Mouse (Mus musculus) hindbrain, postnatal 0 days (tissue): ENCODE data around the gene Cyp3a13. TPM values are rescaled to one million over a fixed set of nuclear protein-coding genes. Genes with fewer than 3 reads are reported as not detected.

Experiments used
- ATAC-seq: fragments of 200-750 bp; cut with Nextera tagmentation; 2 replicates; pipeline ENCODE4 v1.8.0; 2017; ENCODE audit warnings: mild to moderate bottlenecking, moderate TSS enrichment, moderate library complexity
- DNase-seq: peaks from one replicate; pipeline ENCODE4 v3.0.0-alpha.2; 2015; ENCODE audit warnings: low spot score
- H3K27ac ChIP-seq: fragments of 300-500 bp; sonication (generic); 2 replicates; pipeline ENCODE4 v1.5.1; 2014; ENCODE audit warnings: mild to moderate bottlenecking
- H3K27me3 ChIP-seq: fragments of 300-500 bp; sonication (generic); 2 replicates; pipeline ENCODE4 v1.6.1; 2014; ENCODE audit warnings: low read length, mixed read lengths; ENCODE audit not compliant: insufficient read depth
- H3K36me3 ChIP-seq: fragments of 300-500 bp; sonication (generic); 2 replicates; pipeline ENCODE4 v1.6.1; 2014; ENCODE audit warnings: low read length, mixed read lengths; ENCODE audit not compliant: insufficient read depth
- H3K4me1 ChIP-seq: fragments of 300-500 bp; sonication (generic); 2 replicates; pipeline ENCODE4 v1.6.1; 2014; ENCODE audit warnings: antibody characterized with exemption, low read length, mixed read lengths; ENCODE audit not compliant: insufficient read depth
- H3K4me2 ChIP-seq: fragments of 300-500 bp; sonication (generic); 2 replicates; pipeline ENCODE4 v1.6.1; 2014; ENCODE audit warnings: low read depth, mild to moderate bottlenecking, low read length, moderate library complexity, mixed read lengths
- H3K4me3 ChIP-seq: fragments of 300-500 bp; sonication (generic); 2 replicates; pipeline ENCODE4 v1.5.1; 2014; ENCODE audit warnings: low read length
- H3K9ac ChIP-seq: fragments of 300-500 bp; sonication (generic); replicated peaks from 2 replicates; pipeline ENCODE4 v1.6.1; 2014; ENCODE audit warnings: mild to moderate bottlenecking, low read length, moderate library complexity, mixed read lengths
- H3K9me3 ChIP-seq: fragments of 300-500 bp; sonication (generic); 2 replicates; pipeline ENCODE4 v1.6.1; 2016; ENCODE audit warnings: low read length, mixed read lengths
- CTCF ChIP-seq: IDR thresholded peaks from 2 replicates; pipeline ENCODE4 v1.5.1; 2016; ENCODE audit warnings: antibody characterized with exemption, control low read depth, low read depth
- WGBS: fragments of 180-500 bp; shearing (Covaris S2); extraction: QIAGEN DNeasy Blood & Tissue Kit; methylation state at CpG from one replicate; pipeline ENCODE4 v1.1.7; 2014; 5-methylcytosine and 5-hydroxymethylcytosine counted together
- polyA plus RNA-seq: library from polyadenylated mRNA; unstranded; fragments of >200 nt; fragmentation: Nextera tagmentation; extraction: Ambion mirVana; gene quantifications from 2 replicates; pipeline ENCODE4 v1.2.1, GENCODE M21; 2015
- total RNA-seq: library from RNA; depleted of rRNA; stranded (reverse); fragments of >200 nt; gene quantifications from 2 replicates; pipeline ENCODE4 v1.2.3, GENCODE M21; 2014; rRNA removed

Gene Cyp3a13
- total RNA-seq: 0.16 TPM in 1 of 2 replicates, not detected in the other
- polyA plus RNA-seq: 0.05 TPM in 1 of 2 replicates, not detected in the other

GRCm38 (mm10) chr5:137921532-137921931, at the start of gene Cyp3a13:
Gene Cyp3a13 (minus strand): TSS chr5:137921619.
- DNase-seq (no peak), ATAC-seq (no peak)
- 49% methylated on average over 2 of the region's 2 CpGs for WGBS
- Histone ChIP-seq H3K36me3 (no peaks in the 10 kb centered on the region), H3K9ac (no peak within 1 kb of the TSS), H3K4me1 (no peaks in the 10 kb centered on the region), H3K9me3 (no peaks in the 10 kb centered on the region), H3K27me3 (no peaks in the 10 kb centered on the region), H3K27ac (no peak within 1 kb of the TSS), H3K4me3 (no peak within 1 kb of the TSS), H3K4me2 (no peak within 1 kb of the TSS)
- no peak for TF ChIP-seq CTCF

DNA sequence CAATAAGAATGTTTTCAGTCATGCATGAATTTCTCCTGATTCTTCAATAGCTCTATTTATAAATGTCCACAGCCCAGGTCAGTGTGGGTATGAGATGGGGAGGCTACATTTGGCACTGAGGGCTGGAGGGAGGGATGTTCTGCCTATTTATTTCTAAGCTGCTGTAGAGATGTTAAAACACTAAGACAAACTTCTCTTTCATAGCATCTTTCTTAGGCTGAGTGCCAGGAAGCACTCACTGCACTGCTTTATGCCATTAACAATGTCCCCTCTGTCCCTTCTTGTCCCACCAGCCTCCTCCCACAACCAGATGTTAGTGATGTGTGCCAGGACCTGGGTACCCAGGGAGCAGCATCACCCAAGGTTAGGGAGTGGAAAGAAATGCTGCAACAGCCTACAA, 45.1 kb upstream of the Cyp3a13 start:
- no peaks in the 10 kb centered on the region for H3K36me3 ChIP-seq
- no peaks in the 10 kb centered on the region for H3K27me3 ChIP-seq
- no peak for TF ChIP-seq CTCF
- peak; percentile 74 for DNase-seq
- H3K4me2 ChIP-seq: no peak overlapping the region
- H3K27ac ChIP-seq: no peak overlapping the region; the same call in 1 of the 2 replicates
- no peak overlapping the region for H3K4me3 ChIP-seq
- peak; percentile 96 for ATAC-seq
- no peaks in the 10 kb centered on the region for H3K4me1 ChIP-seq
- H3K9me3 ChIP-seq: no peaks in the 10 kb centered on the region
- no peak overlapping the region for H3K9ac ChIP-seq

- no peaks in the 10 kb centered on the region for H3K4me1 ChIP-seq
- no peak within 1 kb of the TSS for H3K9ac ChIP-seq
- no peak within 1 kb of the TSS for H3K4me2 ChIP-seq
- no peak for TF ChIP-seq CTCF
- no peaks in the 10 kb centered on the region for H3K27me3 ChIP-seq
- DNase-seq: peak; percentile 32
- H3K36me3 ChIP-seq: no peaks in the 10 kb centered on the region
- H3K4me3 ChIP-seq: no peak within 1 kb of the TSS
- no peaks in the 10 kb centered on the region for H3K9me3 ChIP-seq
- H3K27ac ChIP-seq: peak within 1 kb of the TSS; percentile 51; the same call in 1 of the 2 replicates
- WGBS: 42% methylated on average over 8 of the region's 8 CpGs
- peak; percentile 66; the same call in 1 of the 2 replicates for ATAC-seq
Observed at GRCm38 (mm10) chr5:137962945-137963344, 41.5 kb upstream of the Cyp3a13 start, which contains the start of gene Gjc3. Gene Gjc3 (minus strand): TSS chr5:137963098.

DNA sequence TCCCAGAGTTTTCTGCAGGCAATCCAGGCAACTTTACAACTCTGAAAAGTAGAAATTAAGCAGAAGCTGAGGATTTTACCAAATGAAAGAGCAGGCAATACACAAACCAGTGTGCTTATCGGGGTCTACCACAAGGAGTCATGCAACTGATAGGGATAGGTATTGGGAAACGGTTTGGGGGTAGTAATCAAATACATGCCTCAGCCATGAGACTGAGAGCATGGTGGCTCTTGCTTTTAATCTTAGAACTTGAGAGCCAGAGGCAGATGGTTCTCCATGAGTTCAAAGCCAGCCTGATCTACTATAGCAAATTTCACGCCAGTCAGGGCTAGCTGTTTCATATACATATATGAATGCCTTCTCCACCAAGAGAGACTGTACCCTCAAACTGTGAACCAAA, 35.0 kb upstream of the Cyp3a13 start:
- no peak for TF ChIP-seq CTCF
- ATAC-seq (no peak), DNase-seq (no peak)
- H3K27ac ChIP-seq: no peak overlapping the region
- no peak overlapping the region for H3K9ac ChIP-seq
- H3K4me3 ChIP-seq: no peak overlapping the region
- no peaks in the 10 kb centered on the region for H3K4me1 ChIP-seq
- no peaks in the 10 kb centered on the region for H3K27me3 ChIP-seq
- 88% methylated on average over 3 of the region's 3 CpGs for WGBS
- H3K4me2 ChIP-seq: no peak overlapping the region
- no peaks in the 10 kb centered on the region for H3K9me3 ChIP-seq
- H3K36me3 ChIP-seq: no peaks in the 10 kb centered on the region

GRCm38 (mm10) chr5:137951218-137951617, 29.8 kb upstream of the Cyp3a13 start:
- H3K4me2 ChIP-seq: no peak overlapping the region
- no peaks in the 10 kb centered on the region for H3K4me1 ChIP-seq
- peak; percentile 42 for TF ChIP-seq CTCF
- no peaks in the 10 kb centered on the region for H3K27me3 ChIP-seq
- no peaks in the 10 kb centered on the region for H3K9me3 ChIP-seq
- ATAC-seq: no peak
- no peak overlapping the region for H3K4me3 ChIP-seq
- DNase-seq: peak; percentile 10
- no peak overlapping the region for H3K27ac ChIP-seq
- no peak overlapping the region for H3K9ac ChIP-seq
- H3K36me3 ChIP-seq: no peaks in the 10 kb centered on the region
- WGBS: 33% methylated on average over 6 of the region's 6 CpGs

GRCm38 (mm10) chr5:137947303-137947702, 25.9 kb upstream of the Cyp3a13 start:
- Histone ChIP-seq H3K4me1 (no peaks in the 10 kb centered on the region), H3K9ac (no peak overlapping the region), H3K27me3 (no peaks in the 10 kb centered on the region), H3K4me3 (no peak overlapping the region), H3K27ac (no peak overlapping the region), H3K9me3 (no peaks in the 10 kb centered on the region), H3K4me2 (no peak overlapping the region), H3K36me3 (no peaks in the 10 kb centered on the region)
- DNase-seq: no peak
- TF ChIP-seq CTCF: no peak
- no peak for ATAC-seq

DNA sequence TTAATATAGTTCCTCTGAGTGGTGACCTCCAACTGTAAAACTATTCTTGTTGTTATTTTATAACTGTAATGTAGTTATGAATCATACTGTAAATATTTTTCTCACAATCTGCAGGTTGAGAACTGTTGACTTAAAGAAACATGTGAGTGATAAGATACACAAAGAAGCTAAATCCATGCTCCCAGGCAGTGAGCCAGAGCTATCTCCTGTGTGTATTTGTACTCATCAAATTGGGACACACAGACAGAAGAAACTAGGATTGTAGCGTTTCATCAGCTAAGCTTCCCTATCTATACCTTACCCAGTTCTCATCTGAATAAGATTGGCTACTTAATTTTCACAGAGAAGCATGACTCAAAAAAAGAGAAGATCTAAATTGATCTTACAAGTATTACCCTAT, 21.7 kb upstream of the Cyp3a13 start:
- Histone ChIP-seq H3K27ac (no peak overlapping the region), H3K36me3 (no peaks in the 10 kb centered on the region), H3K9ac (no peak overlapping the region), H3K4me1 (no peaks in the 10 kb centered on the region), H3K27me3 (no peaks in the 10 kb centered on the region), H3K4me2 (no peak overlapping the region), H3K4me3 (no peak overlapping the region), H3K9me3 (no peaks in the 10 kb centered on the region)
- TF ChIP-seq CTCF: no peak
- 84% methylated on average over 1 of the region's 1 CpGs for WGBS
- DNase-seq (no peak), ATAC-seq (no peak)
